Mouse (Mus musculus) stomach, postnatal 0 days (tissue): ENCODE measurements around the gene Astn1.

Experiments
- CTCF ChIP-seq: IDR thresholded peaks from 2 replicates; pipeline ENCODE4 v1.5.1; 2016; ENCODE audit warnings: antibody characterized with exemption, low read depth, mild to moderate bottlenecking, moderate library complexity
- EP300 ChIP-seq: optimal IDR thresholded peaks from 2 replicates; pipeline ENCODE3; 2016; ENCODE audit warnings: antibody characterized with exemption

DNA sequence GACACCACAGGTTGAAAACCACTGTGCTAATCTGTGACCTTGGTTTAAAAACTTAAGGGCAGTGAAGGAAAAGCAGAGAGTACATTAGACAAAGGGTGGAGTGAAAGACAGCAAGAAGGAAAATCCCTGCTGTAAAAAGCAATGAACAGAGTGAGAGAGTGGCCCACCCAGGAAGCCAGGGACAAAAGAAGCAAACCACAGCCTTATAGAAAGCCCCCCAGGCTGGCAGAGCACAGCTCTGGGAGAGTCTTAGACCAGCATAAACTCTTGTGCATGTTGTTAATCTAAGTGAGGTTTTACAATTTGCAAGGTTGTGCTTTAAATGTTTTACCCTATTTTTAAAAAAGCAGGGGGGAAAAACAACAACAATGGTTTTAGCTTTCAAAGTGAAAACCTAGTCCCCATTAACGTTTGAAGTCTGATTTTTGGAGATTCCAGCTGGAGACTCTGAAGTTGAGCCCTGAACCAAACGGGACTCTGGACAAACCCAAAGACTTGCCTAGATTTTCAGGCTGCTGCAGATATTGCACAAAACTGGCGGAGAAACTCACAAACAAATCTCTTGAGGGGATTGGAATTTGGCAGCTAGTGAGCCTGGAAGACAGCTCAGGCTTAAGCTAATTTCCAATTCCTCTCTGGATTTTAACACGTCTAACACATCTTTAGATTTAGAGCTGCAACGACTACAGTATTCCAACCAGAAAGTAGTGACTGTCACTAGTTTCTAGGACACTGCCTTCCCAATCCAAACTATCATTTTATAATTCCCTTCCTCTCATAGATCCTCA lies 377.3 kb downstream of the Astn1 start:
- TF ChIP-seq CTCF, result no peak
- TF ChIP-seq EP300, result no peak
